Mouse (Mus musculus): ENCODE results near the gene Nedd8. TPM values are rescaled to one million over a fixed set of nuclear protein-coding genes. Genes with fewer than 3 reads are reported as not detected.

Gene Nedd8
- total RNA-seq (2015; ENCODE audit: low replicate concordance), result 89.5 and 91.3 TPM in 2 replicates
- 66.5 and 67.1 TPM in 2 replicates for total RNA-seq (2017; ENCODE audit: low replicate concordance)

GRCm38 (mm10) chr14:55671833-55672740 is at the start of gene Nedd8, which contains the start of gene Gmpr2:
Nedd8 (minus strand) TSS chr14:55672124.
Gmpr2 (plus strand) TSS chr14:55671941.
- ATAC-seq (replicated peaks; ENCODE audit: low FRiP score, poor library complexity, severe bottlenecking), result peak; percentile 98

- no peak for ATAC-seq (replicated peaks; ENCODE audit: low FRiP score, poor library complexity, severe bottlenecking)
Measured at GRCm38 (mm10) chr14:55721076-55721475, 49.2 kb upstream of the Nedd8 start.

- no peak for ATAC-seq (replicated peaks; ENCODE audit: low FRiP score, poor library complexity, severe bottlenecking)
Measured at GRCm38 (mm10) chr14:55720666-55721065, 48.7 kb upstream of the Nedd8 start.

GRCm38 (mm10) chr14:55719737-55720136 is 47.8 kb upstream of the Nedd8 start:
- ATAC-seq (replicated peaks; ENCODE audit: low FRiP score, poor library complexity, severe bottlenecking), result no peak

- ATAC-seq (replicated peaks; ENCODE audit: low FRiP score, poor library complexity, severe bottlenecking), result no peak
Measured at GRCm38 (mm10) chr14:55716884-55717283, 45.0 kb upstream of the Nedd8 start.

GRCm38 (mm10) chr14:55716271-55716670 is 44.3 kb upstream of the Nedd8 start:
- no peak for ATAC-seq (replicated peaks; ENCODE audit: low FRiP score, poor library complexity, severe bottlenecking)

GRCm38 (mm10) chr14:55714893-55715292 is 43.0 kb upstream of the Nedd8 start:
- ATAC-seq (replicated peaks; ENCODE audit: low FRiP score, poor library complexity, severe bottlenecking), result no peak

GRCm38 (mm10) chr14:55713729-55714122 is 41.8 kb upstream of the Nedd8 start, which contains the start of gene Tgm1:
Tgm1 (minus strand) TSS chr14:55713926.
- ATAC-seq (replicated peaks; ENCODE audit: low FRiP score, poor library complexity, severe bottlenecking), result no peak

- no peak for ATAC-seq (replicated peaks; ENCODE audit: low FRiP score, poor library complexity, severe bottlenecking)
Measured at GRCm38 (mm10) chr14:55713007-55713728, 41.2 kb upstream of the Nedd8 start.

- no peak for ATAC-seq (replicated peaks; ENCODE audit: low FRiP score, poor library complexity, severe bottlenecking)
Measured at GRCm38 (mm10) chr14:55711786-55712185, 39.9 kb upstream of the Nedd8 start.

GRCm38 (mm10) chr14:55709509-55709908 is 37.6 kb upstream of the Nedd8 start:
- no peak for ATAC-seq (replicated peaks; ENCODE audit: low FRiP score, poor library complexity, severe bottlenecking)

- ATAC-seq (replicated peaks; ENCODE audit: low FRiP score, poor library complexity, severe bottlenecking), result no peak
Measured at GRCm38 (mm10) chr14:55707397-55707796, 35.5 kb upstream of the Nedd8 start.

GRCm38 (mm10) chr14:55706051-55706600 is 34.2 kb upstream of the Nedd8 start:
- no peak for ATAC-seq (replicated peaks; ENCODE audit: low FRiP score, poor library complexity, severe bottlenecking)

- no peak for ATAC-seq (replicated peaks; ENCODE audit: low FRiP score, poor library complexity, severe bottlenecking)
Measured at GRCm38 (mm10) chr14:55702761-55703160, 30.8 kb upstream of the Nedd8 start.

- no peak for ATAC-seq (replicated peaks; ENCODE audit: low FRiP score, poor library complexity, severe bottlenecking)
Measured at GRCm38 (mm10) chr14:55701131-55701530, 29.2 kb upstream of the Nedd8 start.

GRCm38 (mm10) chr14:55697226-55697625 is 25.3 kb upstream of the Nedd8 start:
- ATAC-seq (replicated peaks; ENCODE audit: low FRiP score, poor library complexity, severe bottlenecking), result no peak

- no peak for ATAC-seq (replicated peaks; ENCODE audit: low FRiP score, poor library complexity, severe bottlenecking)
Measured at GRCm38 (mm10) chr14:55689433-55689832, 17.5 kb upstream of the Nedd8 start.

GRCm38 (mm10) chr14:55682118-55682493 is 10.2 kb upstream of the Nedd8 start:
- peak; percentile 37 for ATAC-seq (replicated peaks; ENCODE audit: low FRiP score, poor library complexity, severe bottlenecking)

GRCm38 (mm10) chr14:55681160-55682117 is 9.5 kb upstream of the Nedd8 start, which contains the start of gene Tinf2:
Tinf2 (minus strand) TSS chr14:55681820.
- peak; percentile 94 for ATAC-seq (replicated peaks; ENCODE audit: low FRiP score, poor library complexity, severe bottlenecking)
